Mouse (Mus musculus) C2C12 (cell line): ENCODE data around the gene Cmas. TPM values are rescaled to one million over a fixed set of nuclear protein-coding genes. Genes with fewer than 3 reads are reported as not detected.

Experiments
- H3K27me3 ChIP-seq: one replicate; pipeline ENCODE4 v1.6.1; 2011; ENCODE audit not compliant: control insufficient read depth, insufficient read depth, insufficient read length
- H3K36me3 ChIP-seq: one replicate; pipeline ENCODE4 v1.6.1; 2011; ENCODE audit not compliant: control insufficient read depth, insufficient read depth
- H3K4me3 ChIP-seq: one replicate; pipeline ENCODE4 v1.5.1; 2011; ENCODE audit warnings: mild to moderate bottlenecking, control low read depth; ENCODE audit not compliant: poor library complexity, insufficient read depth, severe bottlenecking
- H3K79me2 ChIP-seq: one replicate; pipeline ENCODE4 v1.6.1; 2011; ENCODE audit not compliant: control insufficient read depth, insufficient read depth
- H3K79me3 ChIP-seq: one replicate; pipeline ENCODE4 v1.6.1; 2011; ENCODE audit warnings: low read depth, control low read depth
- H3ac ChIP-seq: one replicate; pipeline ENCODE3; 2011; ENCODE audit warnings: low read depth; ENCODE audit not compliant: control insufficient read depth, insufficient read length
- CEBPB ChIP-seq: IDR thresholded peaks from one replicate; pipeline ENCODE4 v1.6.1; 2011; ENCODE audit warnings: low read depth, mild to moderate bottlenecking, control low read depth, moderate library complexity
- CTCF ChIP-seq: IDR thresholded peaks from one replicate; pipeline ENCODE4 v1.5.1; 2011; ENCODE audit not compliant: control insufficient read depth, insufficient read depth, insufficient read length
- FOSL1 ChIP-seq: IDR thresholded peaks from one replicate; pipeline ENCODE4 v1.8.0; 2011; ENCODE audit warnings: mild to moderate bottlenecking, low read length; ENCODE audit not compliant: poor library complexity, insufficient read depth, severe bottlenecking
- MAX ChIP-seq: IDR thresholded peaks from one replicate; pipeline ENCODE4 v1.6.1; 2011; ENCODE audit warnings: mild to moderate bottlenecking, control low read depth
- MYOD1 ChIP-seq: IDR thresholded peaks from one replicate; pipeline ENCODE4 v1.6.1; 2011; ENCODE audit warnings: low read depth; ENCODE audit not compliant: control insufficient read depth, insufficient read length
- MYOG ChIP-seq: IDR thresholded peaks from one replicate; pipeline ENCODE4 v1.6.1; 2011; ENCODE audit not compliant: control insufficient read depth, insufficient read length; ENCODE audit errors: extremely low read depth
- USF1 ChIP-seq: IDR thresholded peaks from one replicate; pipeline ENCODE4 v1.6.1; 2011; ENCODE audit warnings: low read depth, mild to moderate bottlenecking, control low read depth, moderate library complexity
- polyA plus RNA-seq: library from polyadenylated mRNA; unstranded; fragments of >200 nt; fragmentation: generic; extraction: Trizol; gene quantifications from one replicate; pipeline ENCODE4 v1.2.1, GENCODE M21; 2012; ENCODE audit warnings: missing spikeins

Gene Cmas
- polyA plus RNA-seq, 1 experiment = 34.1 TPM

DNA sequence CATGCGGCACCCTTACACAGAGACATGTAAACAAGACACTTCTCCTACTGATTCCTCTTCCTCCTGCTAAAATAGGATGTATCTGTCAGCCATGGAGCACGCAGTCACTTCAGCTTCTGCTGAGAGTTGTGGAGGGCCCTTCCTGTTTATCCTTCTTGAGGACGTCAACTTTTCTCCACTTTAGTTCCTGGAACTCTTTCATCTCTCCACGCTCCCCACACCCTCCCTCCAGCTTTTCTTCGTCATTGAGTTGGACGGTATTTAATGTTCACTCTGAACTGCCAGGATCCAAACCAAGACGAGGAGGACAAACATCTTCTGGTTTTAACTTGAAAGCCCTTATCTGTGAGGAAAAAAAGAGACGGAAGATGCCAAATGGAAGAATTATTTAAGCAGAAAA lies 41.5 kb upstream of the Cmas start:
- Histone ChIP-seq H3K27me3 (no peaks in the 10 kb centered on the region), H3K4me3 (no peak overlapping the region), H3K36me3 (no peaks in the 10 kb centered on the region), H3K79me3 (no peaks in the 10 kb centered on the region), H3K79me2 (no peaks in the 10 kb centered on the region), H3ac (no peak overlapping the region)
- TF ChIP-seq MYOD1 = no peak
- no peak for TF ChIP-seq FOSL1
- no peak for TF ChIP-seq CTCF
- no peak for TF ChIP-seq CEBPB
- TF ChIP-seq MAX = no peak
- TF ChIP-seq USF1 = no peak
- TF ChIP-seq MYOG = no peak

DNA sequence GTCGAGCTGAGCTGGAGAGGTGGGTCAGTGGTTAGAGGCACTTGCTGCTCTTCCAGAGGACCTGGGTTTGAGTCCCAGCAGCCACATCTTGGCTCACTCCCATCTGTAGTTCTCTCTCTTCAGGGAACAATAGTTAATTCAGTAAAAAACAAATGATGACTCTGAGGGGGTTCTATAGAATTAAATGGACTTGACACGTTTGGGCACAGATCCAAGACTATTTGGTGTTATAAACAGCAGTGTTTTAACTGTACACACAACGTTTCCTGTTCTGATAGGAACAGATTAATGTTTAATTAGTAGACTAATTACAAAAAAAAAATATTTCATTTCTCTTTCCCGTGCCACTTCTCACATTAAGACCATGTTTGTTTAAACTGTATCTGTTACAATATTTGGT lies 39.3 kb upstream of the Cmas start:
- Histone ChIP-seq H3ac (no peak overlapping the region), H3K27me3 (no peaks in the 10 kb centered on the region), H3K36me3 (no peaks in the 10 kb centered on the region), H3K79me3 (no peaks in the 10 kb centered on the region), H3K79me2 (no peaks in the 10 kb centered on the region), H3K4me3 (no peak overlapping the region)
- TF ChIP-seq CEBPB (no peak), USF1 (no peak), MAX (no peak), CTCF (no peak), FOSL1 (no peak), MYOD1 (no peak), MYOG (no peak)

DNA sequence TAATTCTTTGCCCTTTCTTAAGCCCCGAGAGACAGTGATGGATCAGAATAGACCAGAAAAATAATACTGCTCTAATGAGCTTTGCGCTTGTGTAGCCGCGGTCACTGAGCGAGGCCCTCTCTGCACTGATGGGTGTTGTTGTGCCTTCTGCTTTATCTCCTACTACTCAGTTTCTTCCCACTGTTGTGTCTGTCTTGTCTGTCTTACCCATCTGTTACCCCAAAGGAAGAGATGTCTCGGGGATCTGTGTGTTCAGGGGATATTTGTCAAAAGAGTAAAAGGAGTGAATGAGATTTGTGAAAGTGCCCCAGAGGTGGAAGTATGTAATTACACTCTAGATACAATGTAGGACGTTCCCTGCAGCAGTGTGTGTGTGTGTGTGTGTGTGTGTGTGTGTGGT lies 38.3 kb upstream of the Cmas start:
- Histone ChIP-seq H3K36me3 (no peaks in the 10 kb centered on the region), H3K79me3 (no peaks in the 10 kb centered on the region), H3K4me3 (no peak overlapping the region), H3K79me2 (no peaks in the 10 kb centered on the region), H3K27me3 (no peaks in the 10 kb centered on the region), H3ac (no peak overlapping the region)
- no peak for TF ChIP-seq CTCF

DNA sequence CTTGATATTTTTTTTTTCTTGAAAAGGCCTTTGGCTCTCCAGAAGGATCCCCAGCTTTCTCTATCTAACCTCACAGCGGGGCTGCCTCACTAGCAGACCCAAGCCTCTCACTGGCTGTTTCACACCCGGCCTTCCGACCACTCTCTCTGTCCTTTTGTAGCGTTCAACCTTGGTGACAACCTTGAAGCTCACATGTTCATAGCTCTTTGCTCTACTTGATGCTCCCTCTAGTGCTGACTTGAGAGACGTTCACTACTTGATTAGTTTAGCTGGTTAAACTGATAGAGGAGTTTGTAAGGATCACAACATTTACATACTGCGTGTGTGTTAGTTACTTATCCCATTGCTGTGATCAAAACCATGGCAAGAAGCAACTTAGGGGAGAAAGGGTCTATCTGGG lies 35.8 kb upstream of the Cmas start:
- no peaks in the 10 kb centered on the region for H3K36me3 ChIP-seq
- H3K27me3 ChIP-seq = no peaks in the 10 kb centered on the region
- H3ac ChIP-seq = no peak overlapping the region
- no peaks in the 10 kb centered on the region for H3K79me3 ChIP-seq
- no peak for TF ChIP-seq FOSL1
- TF ChIP-seq MAX = no peak
- no peak overlapping the region for H3K4me3 ChIP-seq
- H3K79me2 ChIP-seq = no peaks in the 10 kb centered on the region

DNA sequence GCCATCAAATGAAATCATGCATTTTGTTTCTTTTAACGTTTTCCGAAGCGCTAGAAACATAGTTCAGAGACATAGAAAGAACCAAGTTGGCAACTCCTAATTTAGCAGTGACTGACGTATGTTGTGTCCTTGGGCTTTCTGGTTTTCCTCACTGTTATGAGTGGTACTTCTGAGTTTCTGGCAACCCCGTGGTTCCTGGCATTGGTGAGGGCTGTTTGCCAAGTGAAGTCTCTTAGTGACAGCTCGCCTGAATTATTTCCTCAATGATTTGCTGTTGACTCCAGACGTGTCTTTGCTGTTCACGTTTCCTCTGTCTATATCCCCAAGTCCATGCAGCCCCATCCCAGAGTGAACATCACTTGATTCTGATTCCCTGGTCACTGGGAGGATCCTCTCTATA lies 34.8 kb upstream of the Cmas start:
- no peak overlapping the region for H3ac ChIP-seq
- TF ChIP-seq FOSL1 (no peak), CEBPB (no peak), CTCF (no peak), MYOD1 (no peak), MYOG (no peak), MAX (no peak), USF1 (no peak)
- H3K4me3 ChIP-seq = no peak overlapping the region

DNA sequence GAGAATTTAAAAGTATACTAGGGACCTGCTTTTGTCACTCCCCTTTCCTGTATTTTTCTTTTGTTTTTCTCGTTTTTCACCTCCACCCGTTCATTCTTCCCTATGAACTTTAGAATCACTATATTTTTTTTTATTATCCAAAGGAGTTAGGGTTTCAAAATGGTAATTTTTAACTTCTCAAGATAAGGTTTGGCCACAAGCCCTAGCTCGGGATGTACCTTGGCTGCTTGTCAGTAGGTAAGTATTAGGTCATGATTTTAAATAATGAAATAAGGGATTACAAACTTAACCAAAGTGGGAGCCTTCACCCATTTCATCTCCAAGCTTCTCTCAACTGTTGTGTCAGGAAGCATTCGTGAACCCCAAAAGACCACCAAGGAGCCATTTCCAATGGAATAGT lies 30.5 kb upstream of the Cmas start:
- TF ChIP-seq MYOD1 (no peak), MYOG (no peak), MAX (no peak), USF1 (no peak), FOSL1 (no peak), CTCF (no peak), CEBPB (no peak)
- H3K4me3 ChIP-seq = no peak overlapping the region
- no peaks in the 10 kb centered on the region for H3K27me3 ChIP-seq
- H3K79me2 ChIP-seq = no peaks in the 10 kb centered on the region
- H3K36me3 ChIP-seq = no peaks in the 10 kb centered on the region
- no peak overlapping the region for H3ac ChIP-seq
- H3K79me3 ChIP-seq = no peaks in the 10 kb centered on the region

More for the DNA sequence above, 34.8 kb upstream of the Cmas start:
- Histone ChIP-seq H3K79me2 (no peaks in the 10 kb centered on the region), H3K27me3 (no peaks in the 10 kb centered on the region), H3K36me3 (no peaks in the 10 kb centered on the region), H3K79me3 (no peaks in the 10 kb centered on the region)
